Mouse (Mus musculus): Measurements from ENCODE around the gene Mecom.

Mecom gene

DNA sequence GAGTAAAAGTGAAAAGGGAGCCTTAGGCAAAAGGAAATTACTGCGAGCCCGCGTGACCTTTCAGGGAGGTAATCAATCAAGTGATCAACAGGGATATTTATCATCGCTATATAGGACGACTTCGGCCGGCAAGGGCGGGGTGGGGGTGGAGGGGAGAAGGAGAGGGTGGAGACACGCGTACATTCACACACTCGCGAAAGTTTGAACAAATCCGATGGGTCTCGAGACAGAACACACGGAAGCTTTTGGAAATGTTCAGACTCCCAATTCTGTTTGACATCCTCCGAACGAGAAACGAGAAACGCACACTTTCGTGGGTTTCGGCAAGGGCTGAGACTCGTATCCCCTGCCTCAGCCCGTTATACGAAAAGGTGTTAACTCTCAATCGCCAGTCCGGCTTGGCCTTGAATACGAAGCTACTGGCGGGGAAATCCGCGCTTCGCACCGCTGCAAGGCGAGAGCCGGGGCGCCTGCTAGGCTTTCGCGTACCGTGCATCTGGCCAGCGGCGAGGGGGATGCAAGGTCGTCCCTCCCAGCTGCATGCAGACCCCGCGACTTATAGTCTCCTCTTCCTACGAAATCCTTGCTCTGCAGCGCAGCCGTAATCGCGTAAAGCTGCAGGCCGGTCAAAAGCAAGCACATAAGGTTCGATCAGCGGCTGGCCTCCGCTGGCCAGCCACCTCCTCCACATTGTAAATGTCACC is 33.6 kb downstream of the Mecom start:
- DNase-seq (ENCODE audit: low read depth, low spot score), result no peak

DNA sequence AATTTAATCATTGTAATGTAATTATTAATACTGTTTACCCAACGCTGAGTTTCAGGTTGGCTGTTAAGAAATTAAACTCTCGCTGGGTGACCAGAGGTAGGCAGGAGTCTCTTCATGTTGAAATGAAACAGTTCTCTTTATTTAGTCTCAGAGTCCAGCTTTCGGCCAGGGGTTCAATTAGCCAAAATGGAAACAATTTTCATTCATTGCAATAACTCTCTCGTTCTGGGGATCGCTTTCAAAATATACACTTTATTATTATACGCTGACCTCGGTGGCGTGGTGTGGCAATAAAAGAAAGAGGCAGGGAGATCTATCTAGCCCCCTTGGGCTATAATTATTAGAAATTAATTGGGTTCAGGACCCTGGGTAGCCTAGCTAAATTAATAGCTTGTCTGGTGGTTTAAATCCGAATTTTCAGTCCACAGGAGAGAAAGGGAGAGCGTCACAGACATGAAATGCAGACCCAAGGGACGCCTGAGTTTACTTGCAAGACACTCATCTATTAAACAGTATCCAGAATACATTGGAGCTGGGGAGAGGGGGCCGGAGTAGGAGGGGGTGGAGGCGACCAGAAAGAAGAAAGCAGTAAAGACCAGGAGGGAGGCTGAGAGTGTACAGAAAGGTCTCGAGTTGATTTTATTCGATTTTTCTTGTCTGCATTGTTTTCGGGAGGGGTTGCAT is 34.4 kb downstream of the Mecom start:
- DNase-seq (ENCODE audit: low read depth, low spot score), result no peak

DNA sequence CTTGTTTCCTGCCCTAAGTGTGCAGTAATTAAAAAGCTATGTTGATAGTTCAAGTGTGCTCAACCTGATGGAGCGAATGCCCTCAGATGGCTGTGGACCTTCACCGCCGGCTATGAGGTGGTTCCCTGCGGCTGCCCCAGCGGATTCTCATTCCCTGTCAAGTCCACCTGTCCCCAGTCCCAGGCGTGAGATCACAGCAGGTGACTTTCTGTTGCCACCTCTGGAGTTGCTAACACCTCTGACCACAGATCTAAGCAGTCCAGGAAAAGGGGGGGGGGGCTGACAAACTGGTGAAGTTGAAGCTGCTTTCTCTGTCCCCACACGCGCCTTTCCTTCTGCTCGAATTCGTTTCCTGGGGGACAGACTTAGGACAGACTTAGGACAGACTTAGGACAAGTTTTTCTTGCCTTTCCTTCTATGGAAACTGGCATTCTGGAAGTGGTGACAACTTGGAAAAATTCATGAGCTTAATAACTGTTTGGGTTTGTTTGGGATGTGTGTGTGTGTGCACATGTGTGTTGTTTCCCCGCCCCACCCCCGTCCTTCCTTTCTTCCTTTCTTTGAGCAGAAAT is 35.3 kb downstream of the Mecom start:
- DNase-seq (ENCODE audit: low read depth, low spot score), result no peak

DNA sequence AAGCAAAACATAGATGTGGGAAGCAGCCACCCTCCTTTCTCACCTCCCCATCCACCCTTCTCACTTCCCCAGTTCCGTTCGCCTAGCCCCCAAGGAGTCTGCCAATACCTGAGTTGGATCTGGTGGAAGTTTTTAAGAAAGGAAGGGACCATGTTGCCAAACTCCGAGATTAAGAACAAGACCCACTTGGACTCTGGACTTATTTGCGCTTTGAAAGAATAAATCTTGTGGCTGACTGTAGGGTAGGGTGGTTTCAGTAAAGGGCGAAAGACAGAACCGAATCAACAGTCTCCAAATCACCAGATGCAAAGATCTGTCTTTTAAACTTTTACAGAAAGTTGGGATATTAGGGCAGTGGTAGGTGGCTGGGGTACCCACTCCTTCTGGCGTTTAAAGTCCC is 36.0 kb downstream of the Mecom start:
- no peak for DNase-seq (ENCODE audit: low read depth, low spot score)

DNA sequence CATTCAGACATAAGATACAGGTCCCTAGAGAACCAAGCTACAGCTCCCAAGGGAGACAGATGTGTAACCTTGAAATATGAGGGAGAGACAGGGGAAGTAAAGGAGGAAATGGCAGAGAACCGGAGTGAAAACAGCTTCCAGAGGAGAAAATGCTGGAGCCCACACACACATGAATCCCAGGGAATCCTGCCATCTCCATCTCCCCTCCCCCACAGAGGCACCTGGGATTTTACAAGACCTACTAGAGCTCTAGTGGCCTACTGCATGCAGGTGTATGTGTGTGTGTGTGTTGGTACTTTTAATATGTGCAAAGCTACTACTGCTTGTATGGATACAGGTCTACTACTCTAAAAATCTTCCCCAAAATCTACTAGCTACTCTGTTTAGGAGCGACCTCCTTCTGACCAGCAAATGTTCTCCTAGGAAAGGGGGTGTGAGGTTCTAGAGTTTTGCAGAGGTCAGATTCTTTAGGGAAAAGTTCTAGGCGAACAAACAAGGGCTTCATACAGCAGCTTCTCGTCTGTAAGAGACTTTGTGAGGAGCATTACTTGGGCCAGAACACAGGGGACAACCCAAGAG is 36.7 kb downstream of the Mecom start:
- no peak for DNase-seq (ENCODE audit: low read depth, low spot score)

DNA sequence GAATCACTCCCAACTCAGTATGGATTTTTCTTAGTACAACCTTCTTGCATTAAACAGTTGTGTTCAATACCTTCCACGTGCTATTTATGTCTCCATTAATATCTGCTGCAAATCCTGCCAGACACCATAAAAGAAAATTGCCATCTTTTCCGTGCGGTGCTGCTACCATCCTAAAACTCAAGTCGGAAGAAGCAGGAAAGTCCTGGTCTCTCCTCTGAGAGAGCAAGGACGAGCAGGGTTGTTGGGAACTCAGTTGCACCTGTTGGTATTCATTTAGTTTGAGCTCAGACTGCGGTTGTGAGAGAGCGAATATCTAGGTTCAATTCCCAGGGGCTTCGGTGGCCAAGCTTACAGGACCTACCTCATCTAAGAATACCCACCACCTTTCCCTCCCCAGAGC is 37.2 kb downstream of the Mecom start:
- DNase-seq (ENCODE audit: low read depth, low spot score), result no peak

DNA sequence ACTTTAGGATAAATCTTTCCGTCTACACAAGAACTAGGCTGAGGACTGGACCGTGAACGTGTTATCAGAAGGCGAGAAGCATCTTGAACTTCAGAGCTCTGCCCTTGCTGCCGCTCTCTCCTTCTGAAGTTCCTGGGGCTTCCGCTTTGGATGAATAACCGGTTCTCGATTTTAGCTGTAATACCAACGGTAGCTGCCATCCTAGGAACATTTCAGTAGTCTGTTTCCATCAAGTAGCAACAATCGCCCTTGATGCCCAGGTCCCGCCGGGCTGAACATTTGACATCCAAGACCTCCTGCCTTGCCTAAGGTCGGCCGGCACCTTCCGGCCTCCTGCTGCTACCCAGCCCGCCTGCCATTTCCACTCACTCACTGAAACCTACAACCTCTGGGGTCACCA is 37.7 kb downstream of the Mecom start:
- DNase-seq (ENCODE audit: low read depth, low spot score), result no peak

DNA sequence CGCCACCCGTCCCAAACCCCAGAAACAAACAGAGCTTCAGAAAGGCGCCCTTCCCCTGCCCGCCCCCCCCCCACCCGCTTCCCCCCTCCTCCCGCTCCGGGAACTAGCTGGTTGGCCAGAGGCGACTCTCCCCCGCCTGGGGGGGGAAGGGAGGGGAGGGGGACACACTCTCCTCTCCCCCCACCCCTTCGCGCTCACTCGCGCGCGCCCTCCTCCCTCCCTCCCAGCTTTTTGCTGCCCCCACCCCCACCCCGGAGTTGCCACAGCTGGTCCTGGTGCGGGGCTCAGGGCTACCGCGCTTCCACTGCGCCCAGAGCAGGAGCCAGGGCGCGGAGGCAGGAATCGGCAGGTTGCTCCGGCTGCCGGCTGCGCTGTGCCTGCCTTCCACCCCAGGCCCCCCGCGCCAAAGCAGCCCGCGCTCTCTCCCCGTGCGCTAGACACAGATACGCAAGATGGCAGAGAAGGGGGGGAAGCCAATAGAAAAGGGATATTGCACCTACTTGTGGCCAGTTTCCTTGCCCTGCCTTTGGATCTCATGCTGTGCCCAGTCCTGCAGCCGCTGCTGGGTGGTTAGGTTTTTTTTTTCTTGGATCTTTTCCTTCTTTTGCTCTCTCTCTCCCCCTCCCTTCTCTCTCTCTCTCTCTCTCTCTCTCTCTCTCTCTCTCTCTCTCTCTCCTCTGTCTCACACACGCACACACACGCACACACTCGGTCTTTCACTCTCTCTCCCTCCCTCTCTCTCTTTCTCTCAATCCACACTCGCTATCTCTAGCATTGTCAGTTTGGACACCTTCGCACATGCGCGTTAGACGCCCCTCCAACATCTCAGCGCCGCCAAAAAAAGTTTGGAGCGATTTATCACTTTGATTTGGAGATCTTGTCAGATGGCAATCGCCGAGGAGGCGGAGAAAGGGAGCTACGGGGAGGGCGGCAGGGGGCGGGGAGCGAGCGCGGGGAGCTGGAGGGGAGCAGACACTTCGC is 38.6 kb downstream of the Mecom start:
- no peak for DNase-seq (ENCODE audit: low read depth, low spot score)

DNA sequence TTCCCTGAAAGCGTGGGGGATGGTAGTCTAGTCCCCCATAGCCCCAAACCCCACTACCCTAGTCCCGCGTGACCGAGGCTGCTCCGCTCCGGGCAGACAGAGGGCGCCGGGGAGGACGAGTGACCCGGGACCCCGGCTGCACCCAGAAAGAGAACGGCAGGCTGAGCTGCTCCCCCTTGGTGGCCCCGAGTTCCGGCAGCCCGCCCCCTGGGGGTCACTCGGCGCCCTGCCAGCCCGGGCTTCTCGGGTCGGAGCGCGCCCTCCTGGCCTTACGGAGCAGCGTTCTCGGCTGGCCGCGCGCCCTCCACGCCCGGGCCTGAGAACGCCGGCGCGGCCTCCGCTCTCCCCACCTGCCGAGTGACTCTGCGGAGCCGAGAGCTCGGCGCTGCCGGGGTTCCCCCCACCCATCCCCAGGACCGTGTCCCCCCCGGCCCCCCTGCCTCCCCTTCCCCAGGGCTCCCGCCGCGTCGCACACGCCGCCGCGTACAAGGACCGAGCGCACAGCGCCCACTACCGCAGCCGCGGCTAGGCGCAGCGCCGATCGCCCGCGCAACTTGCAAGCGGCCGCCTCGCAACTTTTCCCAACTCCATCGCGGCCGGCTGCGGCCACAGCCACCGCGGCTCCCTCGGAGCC is 39.4 kb downstream of the Mecom start:
- no peak for DNase-seq (ENCODE audit: low read depth, low spot score)

DNA sequence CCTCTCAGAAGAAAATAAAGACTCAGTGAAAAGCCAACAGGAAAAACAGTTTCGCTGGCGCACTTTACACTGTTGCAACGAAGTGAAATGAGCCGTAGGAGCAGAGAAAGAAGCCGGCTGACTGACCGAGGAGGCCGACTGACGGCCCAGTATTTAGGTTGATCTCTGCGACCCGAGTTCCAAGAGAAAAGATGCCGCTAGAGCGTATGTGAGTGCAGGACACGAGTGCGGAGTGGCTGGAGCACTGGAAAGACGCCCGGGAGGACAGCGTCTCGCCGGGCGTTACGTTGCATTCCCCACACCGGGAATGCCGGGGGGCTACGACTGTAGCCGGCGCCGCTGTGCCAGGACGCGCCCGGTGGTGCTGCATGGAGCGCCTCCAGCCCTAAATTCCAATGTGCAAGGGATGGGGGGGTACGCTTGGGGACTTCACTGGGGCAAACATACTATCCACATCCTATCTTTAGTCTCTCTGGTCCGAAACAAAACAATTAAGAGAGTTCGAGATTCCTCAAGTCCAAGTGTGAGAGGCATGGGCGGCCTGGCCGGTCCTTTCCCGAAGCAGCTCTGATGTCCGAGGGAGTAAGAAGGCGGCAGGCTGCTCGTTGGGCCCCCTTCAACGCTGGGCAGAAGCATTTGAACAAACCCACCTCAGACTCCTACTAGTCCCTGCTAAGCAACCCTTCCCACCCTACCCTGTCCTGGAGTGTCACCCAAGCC is 40.1 kb downstream of the Mecom start:
- DNase-seq (ENCODE audit: low read depth, low spot score), result no peak

DNA sequence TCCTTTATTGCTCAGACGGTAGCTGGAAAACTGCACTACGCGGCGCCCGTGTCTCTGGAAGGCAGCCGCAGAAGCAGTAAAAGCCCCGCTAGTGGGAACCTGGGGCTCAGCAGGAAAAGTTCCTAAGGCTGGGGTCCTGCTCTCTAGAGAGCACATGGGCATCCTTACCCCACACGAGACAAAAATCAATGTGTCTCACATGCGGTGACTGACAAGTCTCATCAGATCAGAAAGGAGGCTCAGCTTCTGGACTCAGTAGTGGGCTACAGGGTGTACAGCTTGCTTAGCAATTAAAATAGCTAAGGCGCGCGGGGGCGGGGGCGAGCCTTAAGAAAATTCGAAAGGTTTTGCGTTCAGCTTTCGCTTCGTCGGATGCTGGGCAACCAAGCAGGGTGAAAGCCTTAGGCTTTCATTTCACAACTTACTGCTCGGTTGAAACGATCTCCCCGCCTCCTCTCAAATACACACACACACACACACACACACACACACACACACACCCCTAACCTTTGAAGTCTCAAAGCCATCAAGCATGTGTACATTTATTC is 40.7 kb downstream of the Mecom start:
- no peak for DNase-seq (ENCODE audit: low read depth, low spot score)

DNA sequence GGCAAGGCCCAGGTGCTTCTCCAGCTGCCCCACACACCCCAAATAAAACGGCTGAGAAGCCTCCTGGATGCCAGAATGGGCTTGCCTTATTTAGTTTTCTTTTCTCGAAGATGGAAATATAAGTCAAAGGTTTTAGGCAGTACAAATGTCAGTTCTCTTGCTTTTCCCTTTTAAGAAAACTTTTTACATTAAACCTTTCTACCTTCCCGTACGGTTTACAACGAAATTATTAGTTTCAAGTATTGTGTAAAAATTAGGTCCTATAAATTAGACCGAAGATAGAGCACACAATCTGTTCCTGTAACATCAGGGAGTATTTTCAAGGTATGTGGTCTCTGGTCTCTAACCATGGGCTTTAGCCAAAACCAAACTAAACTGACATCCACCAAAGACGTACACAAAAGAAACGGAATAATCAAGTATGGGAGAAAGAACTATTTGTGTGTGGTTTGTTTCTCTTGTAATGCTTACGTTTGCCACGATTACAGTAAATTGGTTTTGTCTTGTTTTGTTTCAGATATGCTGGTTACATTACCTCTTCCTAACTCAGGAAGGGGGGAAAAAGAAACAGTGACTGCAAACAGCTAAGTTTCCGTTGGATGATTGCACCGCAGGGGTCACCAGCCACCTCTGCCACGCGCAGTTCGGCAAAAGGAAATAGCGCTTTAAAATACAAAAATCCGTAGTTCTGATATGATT is 41.3 kb downstream of the Mecom start:
- DNase-seq (ENCODE audit: low read depth, low spot score), result no peak

DNA sequence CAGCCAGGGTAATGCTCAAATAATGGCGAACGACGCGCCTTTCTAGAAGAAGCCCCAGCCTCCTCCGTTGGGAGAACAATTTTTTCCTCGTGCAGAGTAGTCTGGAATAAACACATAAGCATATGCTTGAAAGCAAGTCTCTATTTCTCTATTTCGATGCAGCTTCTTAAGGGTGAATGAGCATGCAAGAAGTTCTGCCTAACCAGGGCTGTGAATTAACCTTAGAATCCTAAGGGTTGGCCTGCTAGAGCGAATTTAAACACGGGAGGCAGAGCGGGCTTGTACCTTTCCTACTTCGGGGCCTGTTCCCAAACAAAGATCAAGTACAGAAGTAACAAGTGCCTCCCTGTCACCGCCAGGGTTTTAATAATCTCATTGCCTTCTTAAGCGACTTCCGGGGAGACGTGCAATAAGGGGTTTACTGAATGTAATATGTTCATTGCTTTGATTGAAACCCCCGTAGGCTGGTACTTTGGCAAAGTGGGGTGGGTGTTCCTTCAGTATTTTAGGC is 42.0 kb downstream of the Mecom start:
- DNase-seq (ENCODE audit: low read depth, low spot score), result no peak

DNA sequence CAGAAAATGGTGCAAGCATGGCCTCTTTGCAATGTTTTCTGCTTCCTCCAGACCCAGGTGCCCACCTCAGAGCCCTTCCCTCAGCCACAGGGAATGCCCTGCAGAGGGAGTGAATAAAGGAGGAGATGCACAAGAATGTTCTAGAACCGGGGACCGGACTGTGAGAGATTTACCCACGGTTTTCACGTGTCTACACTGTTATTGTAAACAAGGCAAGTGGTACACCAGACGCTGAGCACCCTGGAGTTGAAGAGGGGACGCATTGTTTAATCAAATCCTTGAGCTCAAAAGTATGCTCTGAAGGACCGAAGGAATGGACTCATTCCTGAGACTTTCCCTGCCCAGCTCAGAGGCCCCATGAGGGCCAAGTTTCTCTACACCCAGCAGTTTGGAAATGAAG is 43.2 kb downstream of the Mecom start:
- DNase-seq (ENCODE audit: low read depth, low spot score), result no peak

DNA sequence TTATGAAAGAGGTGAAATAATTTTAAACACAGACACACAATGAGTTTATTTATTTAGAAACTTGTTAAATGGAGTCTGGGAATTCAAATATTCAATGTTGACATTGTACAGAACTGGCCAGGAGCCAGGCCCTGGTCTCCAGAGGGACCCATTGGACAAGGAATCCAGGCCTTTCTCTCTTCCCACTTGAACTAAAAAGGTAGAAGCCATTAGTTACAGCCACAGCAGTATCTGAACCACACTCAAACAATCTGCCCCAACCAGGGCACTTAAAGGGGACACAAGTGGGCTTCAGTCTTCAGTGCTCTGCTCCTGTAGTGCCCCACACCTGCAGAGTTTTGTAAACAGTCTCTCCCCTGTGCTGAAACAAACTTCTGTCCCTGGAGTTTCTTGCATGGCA is 44.0 kb downstream of the Mecom start:
- no peak for DNase-seq (ENCODE audit: low read depth, low spot score)

DNA sequence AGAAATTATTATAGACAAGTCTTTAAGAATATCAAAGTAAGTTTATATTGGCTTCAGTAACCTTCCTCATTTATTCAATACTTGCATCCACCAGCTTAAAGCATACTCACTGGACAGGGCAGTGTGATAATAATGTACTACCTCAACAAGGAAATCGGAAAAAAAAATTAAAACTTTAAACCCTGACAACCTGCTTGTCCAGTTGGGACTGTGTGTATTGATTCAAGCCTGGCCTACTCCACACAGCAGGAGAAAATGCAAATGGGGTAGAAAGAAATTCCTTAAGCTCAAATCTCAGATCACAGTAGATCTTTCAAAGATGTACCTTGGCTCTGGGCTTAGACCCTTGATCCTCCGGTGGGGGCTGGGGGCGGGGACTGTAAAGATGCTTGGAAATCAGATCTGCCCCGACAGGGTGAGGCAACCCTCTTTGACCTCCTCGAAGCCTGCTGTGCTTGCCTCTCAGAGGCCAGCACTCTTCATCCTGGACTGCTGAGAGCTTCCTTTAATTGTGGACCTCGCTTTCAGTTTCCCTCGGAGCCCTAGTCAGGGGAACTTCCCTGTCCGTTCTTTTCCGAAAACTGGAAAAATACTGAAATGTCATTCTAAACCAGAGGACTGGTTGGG is 49.5 kb downstream of the Mecom start:
- DNase-seq (ENCODE audit: low read depth, low spot score), result no peak

DNA sequence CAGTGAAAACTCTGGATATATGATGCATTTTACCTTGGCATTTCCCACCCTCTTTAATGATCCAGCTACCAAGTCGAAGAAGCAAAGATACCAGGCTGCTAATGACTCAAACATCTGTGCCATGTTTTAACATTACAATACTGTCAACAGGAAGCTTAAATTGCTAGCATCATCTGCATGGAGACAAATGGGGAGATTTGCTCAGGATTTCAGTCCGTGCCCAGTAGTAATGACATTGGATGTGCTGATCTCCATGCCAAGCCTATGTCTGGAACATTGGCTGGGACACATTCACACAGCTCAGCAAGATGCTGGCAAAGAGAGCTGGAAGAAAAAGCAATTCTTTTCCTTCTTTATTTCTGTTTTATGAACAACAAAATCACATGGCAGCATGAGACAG is 53.4 kb downstream of the Mecom start:
- no peak for DNase-seq (ENCODE audit: low read depth, low spot score)

DNA sequence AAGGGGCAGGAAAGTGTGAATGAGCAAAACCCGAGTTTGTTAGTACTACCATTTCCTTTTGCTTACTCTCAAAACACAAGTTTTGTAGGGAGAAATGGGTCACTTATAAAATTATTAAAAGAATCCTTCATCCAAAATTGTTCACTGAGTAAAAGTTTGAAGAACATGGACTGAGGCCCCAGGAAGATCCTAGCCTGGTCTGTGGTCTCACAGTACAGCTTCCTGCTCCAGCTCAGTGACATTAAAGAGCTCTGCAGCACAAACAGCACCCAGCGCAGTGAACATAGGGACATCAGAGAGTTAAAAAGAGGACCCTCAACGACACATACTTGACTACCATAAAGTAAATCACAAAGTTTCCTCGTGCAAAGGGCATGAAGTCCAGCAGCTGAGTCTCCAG is 59.0 kb downstream of the Mecom start:
- DNase-seq (ENCODE audit: low read depth, low spot score), result no peak

DNA sequence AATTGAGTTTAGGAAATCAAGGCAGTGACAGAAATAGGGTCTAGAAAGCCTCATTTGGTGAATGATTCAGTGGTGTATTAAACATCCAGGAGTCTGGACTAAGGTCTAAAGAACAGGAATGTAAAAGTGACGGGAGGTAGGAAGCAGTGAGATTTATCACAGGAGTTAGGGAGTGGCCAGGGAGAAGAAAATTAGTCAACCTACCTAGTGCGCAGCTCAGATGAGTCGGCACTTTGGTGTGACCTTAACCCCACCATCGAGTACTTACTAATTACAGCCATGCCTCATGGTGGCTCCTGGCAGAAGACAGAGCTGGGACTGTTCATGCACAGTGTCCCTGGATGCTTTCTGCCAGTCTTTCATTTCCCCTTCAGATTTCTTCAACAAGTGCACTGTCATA is 61.4 kb downstream of the Mecom start:
- no peak for DNase-seq (ENCODE audit: low read depth, low spot score)

Data from retina, adult 2 months (tissue).